Mouse (Mus musculus): ENCODE measurements around the gene Spata18. TPM values are rescaled to one million over a fixed set of nuclear protein-coding genes. Genes with fewer than 3 reads are reported as not detected.

Spata18 gene
- 0.04 and 0.21 TPM in 2 replicates for polyA plus RNA-seq (2012; rRNA removed)

DNA sequence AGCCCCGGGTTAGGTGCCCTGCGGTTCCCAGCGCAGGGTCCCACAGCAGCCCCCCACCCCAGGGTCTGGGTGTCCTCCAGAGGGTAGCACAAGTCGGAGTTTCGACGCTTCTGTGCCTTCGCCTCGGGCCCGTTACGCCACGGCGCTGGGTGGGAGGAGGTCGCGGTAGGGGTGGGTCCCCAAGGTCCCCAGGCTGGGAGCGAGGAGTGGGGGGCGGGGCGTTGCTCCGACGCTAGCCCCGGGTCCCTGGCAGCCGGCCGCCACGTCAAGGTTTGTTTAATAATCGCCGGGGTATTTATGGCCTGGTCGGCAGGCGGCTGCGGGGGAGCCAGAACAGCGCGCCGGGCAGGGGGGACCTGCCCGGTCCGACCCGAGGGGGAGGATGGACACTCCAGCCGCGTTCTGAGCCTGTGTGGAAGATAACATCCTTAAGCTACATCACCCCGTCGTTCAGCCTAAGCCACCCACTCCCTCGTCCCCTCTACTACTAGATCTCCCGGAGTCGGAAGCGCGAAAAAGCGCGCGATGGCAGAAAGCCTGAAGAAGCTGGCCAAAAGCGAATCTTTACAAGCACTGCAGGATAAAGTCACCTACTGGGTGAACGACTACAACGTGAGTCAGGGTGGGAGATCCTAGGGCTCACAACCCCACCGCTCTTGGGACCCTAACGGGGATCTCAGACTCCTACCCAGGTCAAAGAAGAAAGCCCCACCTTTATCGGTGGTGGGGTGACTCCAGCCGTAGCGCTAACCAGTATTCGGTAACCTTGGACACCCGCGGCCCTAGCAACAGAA lies at the start of gene Spata18:
TSS of gene Spata18 (plus strand) at position 319 of the 794 bp plus-strand sequence.

GRCm38 (mm10) chr5:73632291-73632690 lies 18.9 kb upstream of the Spata18 start, which contains the start of gene Lrrc66:
Gene Lrrc66, minus strand, starts transcription at chr5:73632526.

DNA sequence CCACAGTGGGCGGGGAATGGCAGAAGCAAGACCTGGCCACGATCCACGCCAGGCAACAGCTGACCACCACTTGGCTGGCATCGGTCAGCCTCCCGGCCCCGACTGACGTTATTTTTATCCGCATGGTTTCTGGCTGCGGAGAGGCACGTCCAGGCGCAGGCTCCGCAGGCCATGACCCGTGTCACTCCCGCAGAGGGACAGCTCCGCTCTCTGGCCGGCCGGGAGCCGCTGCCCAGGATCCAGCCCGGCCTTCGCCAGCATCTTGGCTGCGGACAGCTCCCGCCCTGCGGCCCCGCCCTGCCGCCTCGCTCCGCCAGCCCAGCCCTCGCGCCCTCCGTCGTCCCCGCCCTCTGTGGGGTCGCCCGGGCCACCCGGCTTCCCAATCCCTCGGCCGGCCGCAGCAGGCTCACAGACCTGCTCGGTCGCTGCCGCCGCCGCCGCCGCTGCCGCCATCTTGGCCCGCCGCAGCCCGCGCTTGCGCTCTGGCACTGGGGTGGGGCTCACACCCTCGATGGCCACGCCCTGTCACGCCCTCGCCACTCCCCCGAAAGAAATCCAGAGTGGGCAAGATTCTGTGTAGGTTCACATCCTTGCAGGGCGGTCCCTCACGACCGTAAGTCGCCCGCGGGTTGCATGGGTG lies 3.8 kb upstream of the Spata18 start, which contains the start of gene Sgcb:
TSS of gene Sgcb (minus strand) at position 530 of the 640 bp plus-strand sequence.

Other genes starting within 250 kb of the Spata18 start
- 28.8 and 35.2 TPM in 2 replicates for gene Cwh43, start 245.3 kb upstream of the Spata18 start, polyA plus RNA-seq (2012; rRNA removed)
- gene Dcun1d4, start 170.4 kb upstream of the Spata18 start, polyA plus RNA-seq (2012; rRNA removed) = 0.48 and 0.74 TPM in 2 replicates
- gene Lrrc66, start 18.9 kb upstream of the Spata18 start, polyA plus RNA-seq (2012; rRNA removed) = 0.79 and 0.96 TPM in 2 replicates
- gene Sgcb, start 3.6 kb upstream of the Spata18 start, polyA plus RNA-seq (2012; rRNA removed) = 1.5 and 2.0 TPM in 2 replicates

Data from stomach, adult 2 months (tissue).